Mouse (Mus musculus) brain, embryonic 14.5 days (tissue): ENCODE measurements at regions not wholly inside any gene's neighbourhood (a gene's known extent, or its start where the extent isn't known, plus 50 kb on each side); places are given as distances from the start of the nearest gene placed in this dataset.
"Not testable (repeated sequence)": the region's sequence is repeated elsewhere in the genome, so short reads cannot be mapped to it uniquely, and the experiment has no call there.

Experiments
- DNase-seq: peaks from one replicate; pipeline ENCODE4 v3.0.0-alpha.2; 2011; ENCODE audit warnings: low read depth
- CTCF ChIP-seq: fragments of 200-500 bp; IDR thresholded peaks from 2 replicates; pipeline ENCODE4 v1.5.1; 2012; ENCODE audit warnings: inconsistent platforms, mild to moderate bottlenecking, moderate library complexity, borderline replicate concordance; ENCODE audit not compliant: insufficient read depth, insufficient read length; ENCODE audit errors: extremely low read depth
- POLR2A ChIP-seq: fragments of 200-500 bp; IDR thresholded peaks from 2 replicates; pipeline ENCODE4 v1.6.1; 2012; ENCODE audit warnings: mild to moderate bottlenecking, inconsistent platforms, borderline replicate concordance; ENCODE audit not compliant: poor library complexity, insufficient read depth, insufficient read length, severe bottlenecking; ENCODE audit errors: extremely low read depth

- peak; percentile 64 for DNase-seq
- TF ChIP-seq POLR2A (no peak), CTCF (no peak)
These were observed 1914.7 kb downstream of the Efna5 start for GRCm38 (mm10) chr17:60966401-60966800.

DNA sequence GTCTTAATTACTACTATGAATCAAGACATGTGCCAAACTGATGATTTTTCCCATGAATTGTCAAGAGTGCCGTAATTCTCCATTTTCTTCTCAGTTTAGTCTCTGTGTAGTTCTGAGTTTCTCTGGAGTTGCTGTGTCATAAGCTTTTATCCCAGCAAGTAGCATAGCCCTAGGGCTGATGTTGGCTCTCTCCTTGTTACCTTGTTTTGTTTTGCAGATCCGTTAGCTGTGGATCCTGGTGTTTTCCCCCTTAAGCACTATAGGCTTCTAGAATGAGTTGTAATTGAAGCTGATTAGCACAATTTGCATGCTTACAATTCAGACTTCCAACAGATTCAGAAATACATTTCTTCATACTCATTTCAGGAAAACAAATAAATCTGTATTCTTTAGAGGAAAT lies 1915.5 kb downstream of the Efna5 start:
- peak; percentile 71 for DNase-seq
- TF ChIP-seq CTCF (no peak), POLR2A (no peak)

DNA sequence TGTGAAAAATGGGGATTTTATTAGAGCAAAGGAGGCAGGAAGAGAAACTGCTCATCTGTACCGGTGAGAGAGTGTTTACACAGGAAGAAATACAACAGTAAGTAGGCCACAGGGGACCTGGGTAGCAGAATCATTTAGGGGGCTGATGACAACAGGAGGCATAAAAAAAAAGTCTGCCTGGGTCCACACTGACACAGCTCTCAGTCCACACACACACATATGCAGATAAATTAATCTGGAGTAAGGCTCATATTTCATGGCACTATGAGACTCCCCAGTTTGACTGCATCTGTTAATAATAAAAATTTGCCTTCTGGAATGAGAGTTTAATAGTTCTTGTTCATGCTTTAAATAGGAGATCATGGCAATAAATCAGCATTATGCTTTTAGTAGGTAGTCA lies 1929.7 kb downstream of the Efna5 start:
- no peak for DNase-seq
- no peak for TF ChIP-seq POLR2A

- TF ChIP-seq POLR2A (no peak), CTCF (no peak)
- no peak for DNase-seq
These were observed 1924.8 kb upstream of the Nudt12 start for GRCm38 (mm10) chr17:60937754-60938508.

GRCm38 (mm10) chr17:60934223-60934622 lies 1921.1 kb upstream of the Nudt12 start:
- TF ChIP-seq CTCF = no peak
- TF ChIP-seq POLR2A = no peak
- no peak for DNase-seq

GRCm38 (mm10) chr17:60925822-60926383 lies 1912.7 kb upstream of the Nudt12 start:
- no peak for TF ChIP-seq POLR2A
- no peak for TF ChIP-seq CTCF
- peak; percentile 58 for DNase-seq

- not testable (repeated sequence) for DNase-seq
These were observed 1869.5 kb upstream of the Nudt12 start for GRCm38 (mm10) chr17:60882721-60883120.

DNA sequence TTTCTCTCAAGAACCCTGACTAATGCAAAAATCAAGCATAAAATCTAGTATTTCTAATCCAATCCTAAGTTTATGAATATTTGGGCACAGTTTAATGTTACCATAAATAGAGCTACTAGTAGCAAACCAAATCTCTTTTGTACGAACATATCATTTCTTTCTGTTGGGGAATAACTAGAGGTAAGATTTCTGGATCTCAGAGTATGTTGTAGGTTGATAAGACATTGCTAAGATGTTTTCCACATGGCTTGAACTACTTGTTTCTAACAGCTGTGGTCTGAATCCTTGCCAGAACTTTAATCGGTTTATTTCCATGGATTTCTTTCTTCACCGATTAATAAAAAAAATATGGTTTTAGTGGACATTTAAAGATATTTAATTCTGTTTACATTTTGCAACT lies 1844.3 kb upstream of the Nudt12 start:
- TF ChIP-seq CTCF (no peak), POLR2A (no peak)

DNA sequence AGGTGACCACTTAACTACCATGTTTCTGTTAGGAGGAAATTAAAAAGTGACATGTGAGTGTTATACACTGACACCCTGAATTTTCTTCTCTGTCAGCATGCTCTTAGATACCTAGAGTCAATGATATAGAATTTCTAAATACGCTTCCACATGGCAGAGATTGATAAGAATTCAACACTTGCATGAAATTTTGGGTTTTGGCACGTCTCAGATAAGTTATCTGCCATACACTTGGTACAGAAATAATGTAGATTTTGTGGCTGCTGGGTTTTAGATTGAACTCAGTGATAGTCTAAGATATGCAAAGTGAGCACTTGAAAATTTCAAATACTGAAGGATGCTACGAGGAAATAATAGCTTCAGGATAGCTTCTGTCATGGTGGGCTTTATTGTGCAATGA lies 1841.5 kb upstream of the Nudt12 start:
- no peak for DNase-seq
- TF ChIP-seq CTCF (no peak), POLR2A (no peak)

More for the DNA sequence above, 1844.3 kb upstream of the Nudt12 start:
- no peak for DNase-seq

DNA sequence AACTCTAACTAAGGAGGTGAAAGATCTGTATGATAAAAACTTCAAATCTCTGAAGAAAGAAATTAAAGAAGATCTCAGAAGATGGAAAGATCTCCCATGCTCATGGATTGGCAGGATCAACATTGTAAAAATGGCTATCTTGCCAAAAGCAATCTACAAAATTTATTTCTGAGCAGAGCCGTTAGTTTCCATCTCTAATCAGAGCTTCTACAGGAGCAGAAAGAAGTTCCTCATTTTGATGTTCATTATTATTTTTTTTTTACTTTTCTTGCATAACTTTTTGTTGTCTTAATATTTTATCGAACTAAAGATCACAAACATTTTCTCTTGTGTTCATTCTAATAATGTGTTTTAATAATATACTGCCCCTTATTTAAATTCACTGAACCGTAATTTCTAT lies 1825.6 kb upstream of the Nudt12 start:
- not testable (repeated sequence) for DNase-seq

GRCm38 (mm10) chr17:60832531-60832930 lies 1819.4 kb upstream of the Nudt12 start:
- no peak for TF ChIP-seq POLR2A
- TF ChIP-seq CTCF = no peak
- no peak for DNase-seq

DNA sequence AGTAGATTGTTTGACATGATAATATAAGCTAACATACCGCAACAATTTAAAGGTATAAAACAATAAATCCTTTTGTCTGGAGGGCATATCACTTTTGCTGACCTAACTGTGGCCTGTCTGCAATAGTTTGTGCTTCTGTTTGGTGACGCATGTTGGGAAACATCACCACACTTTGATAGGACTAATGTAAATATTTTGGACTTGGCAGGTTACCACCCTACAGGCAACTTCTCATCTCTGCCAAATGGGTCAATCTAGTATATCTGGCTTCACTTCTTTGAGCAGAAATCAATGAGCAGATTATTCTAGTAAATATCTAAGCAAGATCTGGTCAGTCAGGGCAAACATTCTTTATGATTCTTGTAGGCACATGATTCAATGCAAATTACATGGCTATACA lies 1817.3 kb upstream of the Nudt12 start:
- TF ChIP-seq POLR2A (no peak), CTCF (no peak)
- DNase-seq = no peak
